In genomic region chr2:160046881-160047543, GRCm38 (mm10) we compare ENCODE assay signal across 28 mouse cellular contexts.
DNase-seq lines count a peak whose midpoint lies in the region; ATAC-seq and TF ChIP-seq lines count a peak whose summit lies in the region.
"Had no signal": no experiment of that assay in that cellular context is flagged by ENCODE, and none has a peak within 500 bp of the region (broad histone marks: within the 10 kb centered on the region; RNA-seq: fewer than 3 reads in every experiment).

No protein-coding gene starts in this region.

- peak; percentile 9 to 15 for DNase-seq in cerebellum, postnatal 10 days
- no peak for DNase-seq in cerebellum, adult 9-11 months
- DNase-seq in gastrocnemius, adult 2 months = no peak
- no peak for DNase-seq in gastrocnemius, postnatal 4 days (ENCODE audit: low spot score in 2 of 2)
- peak; percentile 72 for DNase-seq in midbrain, embryonic 11.5 days (ENCODE audit: low spot score, missing footprints)
- DNase-seq in midbrain, postnatal 0 days (ENCODE audit: low spot score) = no peak
- DNase-seq in layer of hippocampus, postnatal 25 days (ENCODE audit: extremely low spot score in 1 of 2, low spot score in 1 of 2) = no peak
- DNase-seq: adrenal gland, postnatal 10 days; cerebellum, adult 11 months; cerebellum, adult 9-10 months; forebrain, postnatal 0 days; gastrocnemius, postnatal 10 days; kidney, adult 18-20 months; kidney, postnatal 4 days; liver, embryonic 13.5 days; lung, adult 18-20 months; retina, postnatal 1 day; right cerebral cortex, postnatal 14 days had no signal

- 46% methylated on average over 7 of the region's 7 CpGs for WGBS in midbrain, embryonic 11.5 days
- WGBS in midbrain, postnatal 0 days = 30% methylated on average over 7 of the region's 7 CpGs
- WGBS in midbrain, embryonic 16.5 days = 28% methylated on average over 7 of the region's 7 CpGs

- H3K27me3 ChIP-seq in midbrain, embryonic 11.5 days (ENCODE audit: control insufficient read depth, insufficient read depth, low read length) = no peaks in the 10 kb centered on the region
- H3K27me3 ChIP-seq in midbrain, postnatal 0 days (ENCODE audit: insufficient read depth, low read length) = no peaks in the 10 kb centered on the region
- H3K27me3 ChIP-seq in midbrain, embryonic 16.5 days (ENCODE audit: control insufficient read depth, insufficient read depth, low read depth, low read length) = no peaks in the 10 kb centered on the region; the same call in 1 of the 2 replicates
- H3K27me3 ChIP-seq: embryonic facial prominence, embryonic 15.5 days; heart, embryonic 12.5 days; limb, embryonic 15.5 days; liver, embryonic 13.5 days had no signal

- no peak overlapping the region for H3K9ac ChIP-seq in midbrain, embryonic 11.5 days (ENCODE audit: low read length)
- H3K9ac ChIP-seq in midbrain, postnatal 0 days (replicated peaks; ENCODE audit: low read length, poor library complexity, severe bottlenecking) = no peak overlapping the region
- H3K9ac ChIP-seq in midbrain, embryonic 16.5 days (ENCODE audit: low read depth, low read length) = no peak overlapping the region
- H3K9ac ChIP-seq: embryonic facial prominence, embryonic 15.5 days; forebrain, postnatal 0 days; heart, embryonic 12.5 days; hindbrain, embryonic 14.5 days; limb, embryonic 15.5 days; liver, embryonic 13.5 days; neural tube, embryonic 15.5 days had no signal

- H3K4me2 ChIP-seq in midbrain, embryonic 11.5 days = no peak overlapping the region
- no peak overlapping the region for H3K4me2 ChIP-seq in midbrain, postnatal 0 days (ENCODE audit: low read depth, low read length, poor library complexity, severe bottlenecking)
- no peak overlapping the region for H3K4me2 ChIP-seq in midbrain, embryonic 16.5 days (ENCODE audit: low read length)
- H3K4me2 ChIP-seq: embryonic facial prominence, embryonic 15.5 days; heart, embryonic 12.5 days; hindbrain, embryonic 14.5 days; limb, embryonic 15.5 days; liver, embryonic 13.5 days; neural tube, embryonic 15.5 days had no signal

- H3K4me1 ChIP-seq in midbrain, embryonic 11.5 days (ENCODE audit: control insufficient read depth, insufficient read depth, low read length) = no peaks in the 10 kb centered on the region
- no peaks in the 10 kb centered on the region for H3K4me1 ChIP-seq in midbrain, postnatal 0 days (ENCODE audit: insufficient read depth, low read length)
- H3K4me1 ChIP-seq in midbrain, embryonic 16.5 days (ENCODE audit: control insufficient read depth, insufficient read depth, low read length) = peaks cover 9% of the 10 kb centered on the region; the same call in 1 of the 2 replicates
- H3K4me1 ChIP-seq: embryonic facial prominence, embryonic 15.5 days; liver, embryonic 13.5 days; neural tube, embryonic 15.5 days had no signal

- no peak for ATAC-seq in midbrain, embryonic 11.5 days (ENCODE audit: low FRiP score)
- no peak for ATAC-seq in midbrain, postnatal 0 days (ENCODE audit: low FRiP score)
- peak; percentile 39; the same call in 1 of the 2 replicates for ATAC-seq in midbrain, embryonic 16.5 days
- ATAC-seq: forebrain, postnatal 0 days; lung, postnatal 0 days had no signal

- intact Hi-C loops in gastrocnemius, adult 2 months (cut with DNase I) = no loop called here

- no peak overlapping the region for H3K4me3 ChIP-seq in gastrocnemius, adult 2 months
- no peak overlapping the region for H3K4me3 ChIP-seq in midbrain, embryonic 11.5 days (ENCODE audit: low read depth, low read length)
- no peak overlapping the region for H3K4me3 ChIP-seq in midbrain, postnatal 0 days (ENCODE audit: low read depth, low read length)
- no peak overlapping the region for H3K4me3 ChIP-seq in midbrain, embryonic 16.5 days (ENCODE audit: low read depth, low read length)
- H3K4me3 ChIP-seq: embryonic facial prominence, embryonic 15.5 days; heart, embryonic 12.5 days; limb, embryonic 10.5 days; limb, embryonic 15.5 days; liver, embryonic 13.5 days; neural tube, embryonic 15.5 days had no signal

- H3K9me3 ChIP-seq in midbrain, embryonic 11.5 days (ENCODE audit: control insufficient read depth, low read length) = no peaks in the 10 kb centered on the region
- no peaks in the 10 kb centered on the region for H3K9me3 ChIP-seq in midbrain, postnatal 0 days (ENCODE audit: low read length)
- H3K9me3 ChIP-seq in midbrain, embryonic 16.5 days (replicated peaks; ENCODE audit: control insufficient read depth, low read length, poor library complexity, severe bottlenecking) = 0 out of 2 replicates have a peak, but pooled peaks cover 2% of the 10 kb centered on the region
- H3K9me3 ChIP-seq: embryonic facial prominence, embryonic 15.5 days; limb, embryonic 10.5 days; limb, embryonic 15.5 days; liver, embryonic 13.5 days had no signal

- no peak for TF ChIP-seq CTCF in gastrocnemius, adult 2 months (IDR thresholded peaks at IDR 0.05)
- no peak for TF ChIP-seq CTCF in midbrain, postnatal 0 days (IDR thresholded peaks at IDR 0.05)

- H3K36me3 ChIP-seq in midbrain, embryonic 11.5 days (ENCODE audit: control insufficient read depth, insufficient read depth, low read length) = no peaks in the 10 kb centered on the region
- no peaks in the 10 kb centered on the region for H3K36me3 ChIP-seq in midbrain, postnatal 0 days (ENCODE audit: insufficient read depth, low read length)
- H3K36me3 ChIP-seq in midbrain, embryonic 16.5 days (ENCODE audit: control insufficient read depth, insufficient read depth, low read length) = no peaks in the 10 kb centered on the region
- H3K36me3 ChIP-seq: embryonic facial prominence, embryonic 15.5 days; heart, embryonic 12.5 days; limb, embryonic 10.5 days; limb, embryonic 15.5 days; liver, embryonic 13.5 days; neural tube, embryonic 15.5 days had no signal

- H3K27ac ChIP-seq in gastrocnemius, adult 2 months = peak overlapping the region; percentile 28; the same call in 1 of the 2 replicates
- H3K27ac ChIP-seq in midbrain, embryonic 11.5 days (ENCODE audit: low read depth, low read length) = no peak overlapping the region
- H3K27ac ChIP-seq in midbrain, postnatal 0 days (ENCODE audit: low read depth, low read length) = no peak overlapping the region
- H3K27ac ChIP-seq in midbrain, embryonic 16.5 days (ENCODE audit: low read length) = no peak overlapping the region
- H3K27ac ChIP-seq: embryonic facial prominence, embryonic 15.5 days; hindbrain, embryonic 14.5 days; kidney, postnatal 0 days; limb, embryonic 10.5 days; limb, embryonic 15.5 days; liver, embryonic 13.5 days; macrophage; neural tube, embryonic 15.5 days had no signal

Comparison
In these comparisons a context has a peak if more than half of its experiments do, and no peak if none do; other contexts are left out.
1. DNase-seq: peak in cerebellum, postnatal 10 days (2 of 2) and midbrain, embryonic 11.5 days (single experiment); none in cerebellum, adult 9-11 months (single experiment), gastrocnemius, adult 2 months (single experiment), gastrocnemius, postnatal 4 days (0 of 2), midbrain, postnatal 0 days (single experiment) and layer of hippocampus, postnatal 25 days (0 of 2).